Mouse (Mus musculus) adrenal gland, adult 10 weeks (tissue): ENCODE results near the gene D930007J09Rik. TPM values are rescaled to one million over a fixed set of nuclear protein-coding genes. Genes with fewer than 3 reads are reported as not detected.

ENCODE experiments used
- polyA plus RNA-seq: library from polyadenylated mRNA; stranded (reverse); fragments of 350-450 nt; fragmentation: Illumina TruSeq; extraction: RNeasy Lipid Tissue Mini Kit (QIAGEN cat#74804); gene quantifications from one replicate; pipeline ENCODE4 v1.2.3, GENCODE M21; 2014; ENCODE audit warnings: low read depth, low replicate concordance

The D930007J09Rik gene
- not detected for polyA plus RNA-seq

DNA sequence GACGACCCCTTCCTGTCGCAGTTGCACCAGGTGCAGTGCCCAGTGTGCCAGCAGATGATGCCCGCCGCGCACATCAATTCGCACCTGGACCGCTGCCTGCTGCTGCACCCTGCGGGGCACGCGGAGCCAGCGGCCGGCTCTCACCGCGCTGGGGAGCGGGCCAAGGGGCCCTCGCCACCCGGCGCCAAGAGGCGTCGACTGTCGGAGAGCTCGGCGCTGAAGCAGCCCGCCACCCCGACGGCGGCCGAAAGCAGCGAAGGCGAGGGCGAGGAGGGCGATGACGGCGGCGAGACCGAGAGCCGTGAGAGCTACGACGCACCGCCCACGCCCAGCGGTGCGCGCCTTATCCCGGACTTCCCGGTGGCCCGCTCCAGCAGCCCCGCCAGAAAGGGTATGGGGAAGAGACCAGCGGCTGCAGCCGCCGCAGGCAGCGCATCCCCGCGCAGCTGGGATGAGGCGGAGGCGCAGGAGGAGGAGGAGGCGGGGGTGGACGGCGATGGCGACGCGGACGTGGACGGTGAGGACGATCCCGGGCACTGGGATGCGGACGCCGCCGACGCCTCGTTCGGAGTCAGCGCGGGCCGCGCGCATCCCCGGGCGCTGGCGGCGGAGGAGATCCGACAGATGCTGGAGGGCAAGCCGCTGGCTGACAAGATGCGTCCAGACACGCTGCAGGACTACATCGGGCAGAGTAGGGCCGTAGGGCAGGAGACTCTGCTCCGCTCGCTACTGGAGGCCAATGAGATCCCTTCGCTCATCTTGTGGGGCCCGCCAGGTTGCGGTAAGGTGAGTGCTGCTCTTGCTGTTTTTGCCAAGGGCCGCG is at the start of gene D930007J09Rik:
D930007J09Rik (minus strand) TSS at position 591 of the 823 bp plus-strand sequence.

DNA sequence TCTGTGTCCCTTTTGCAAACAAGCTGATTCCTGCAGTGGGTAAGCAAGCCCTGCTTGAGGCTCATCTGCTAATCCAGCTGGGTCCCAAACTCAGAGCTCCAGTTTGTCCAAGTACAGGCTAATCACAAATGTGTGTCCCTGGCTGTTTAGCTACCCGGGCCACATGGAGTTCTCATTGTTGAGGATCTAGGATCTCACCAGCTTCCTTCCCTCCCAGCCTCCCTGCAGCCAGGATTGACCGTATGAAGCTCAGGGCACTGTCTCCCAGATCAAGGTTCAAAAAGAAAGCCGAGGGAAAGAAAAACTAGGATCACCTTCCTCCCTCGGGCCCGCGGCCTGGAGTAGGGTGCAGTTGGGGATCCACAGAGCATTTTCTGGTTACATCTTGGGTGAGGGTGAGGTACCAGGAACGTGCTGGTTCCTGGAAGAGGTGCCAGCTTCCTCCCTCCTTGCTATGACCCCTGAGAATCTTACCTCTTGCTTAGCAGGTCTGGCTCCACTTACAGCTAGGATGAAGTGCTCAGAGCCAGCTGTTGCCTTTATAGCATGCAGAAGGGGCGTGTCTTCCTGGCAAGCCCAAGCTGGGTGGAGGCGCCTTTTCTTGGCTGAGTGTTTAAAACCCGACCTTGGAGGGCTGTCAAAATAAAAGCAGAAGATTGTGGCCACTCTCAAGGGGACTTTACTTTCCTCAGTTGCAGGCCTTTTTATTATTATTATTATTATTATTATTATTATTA is 48.2 kb upstream of the D930007J09Rik start, which contains the start of gene Serpinb1a:
Serpinb1a (minus strand) TSS at position 518 of the 737 bp plus-strand sequence.

DNA sequence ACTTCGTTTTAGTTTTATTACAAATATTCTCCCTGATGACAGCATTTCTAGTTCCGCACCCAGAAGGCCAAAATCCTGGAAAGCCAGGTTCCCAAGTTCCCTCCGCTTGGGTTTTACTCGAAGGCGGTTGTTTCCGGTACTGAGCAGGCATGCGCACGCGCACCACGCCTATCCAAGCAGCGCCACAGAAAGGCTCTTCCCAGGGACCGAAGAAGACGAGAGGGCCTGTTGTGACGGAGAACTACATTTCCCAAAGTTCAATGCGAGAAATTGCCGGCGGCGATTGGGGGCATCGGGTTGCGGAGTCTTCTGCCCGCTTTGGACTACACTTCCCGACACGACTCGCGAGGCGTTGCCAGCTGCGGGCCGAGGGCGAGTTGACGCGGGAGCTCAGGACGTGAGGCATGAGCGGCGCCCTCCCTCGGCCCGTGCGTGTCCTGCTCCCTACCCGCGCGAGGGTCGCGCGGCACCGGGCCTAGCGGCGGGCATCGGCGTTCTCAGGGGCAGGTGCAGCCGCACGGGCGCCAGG is 892 bp downstream of the D930007J09Rik start, which contains the start of gene Wrnip1:
Wrnip1 (plus strand) TSS at position 346 of the 529 bp plus-strand sequence.

DNA sequence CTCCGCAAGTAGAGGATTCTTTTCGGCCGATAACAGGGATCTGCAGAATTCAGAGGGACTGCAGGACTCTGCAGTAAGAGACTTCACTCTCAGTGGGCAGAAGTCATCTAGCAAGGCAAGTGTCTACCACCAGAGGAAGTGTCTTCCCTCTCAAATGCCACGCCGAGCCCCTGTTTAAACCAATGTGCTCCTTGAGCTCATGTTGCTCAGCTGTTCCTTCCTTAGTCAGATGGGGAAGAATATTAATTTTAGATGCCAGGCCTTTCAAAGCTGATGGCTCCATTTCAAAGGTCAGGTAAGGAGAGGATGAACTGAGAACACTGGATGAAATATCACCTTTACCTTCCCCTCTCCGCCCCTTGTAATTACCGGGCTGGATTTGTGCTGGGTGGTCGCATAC is 18.8 kb downstream of the D930007J09Rik start, which contains the start of gene Mylk4:
Mylk4 (minus strand) TSS at position 139 of the 400 bp plus-strand sequence.

Other genes with a start within 250 kb of the D930007J09Rik start
- 4.3 TPM for gene Mylk4, start 18.9 kb downstream of the D930007J09Rik start, polyA plus RNA-seq
- 34.1 TPM for gene Wrnip1, start 811 bp downstream of the D930007J09Rik start, polyA plus RNA-seq
- 268 TPM for gene Serpinb1a, start 48.3 kb upstream of the D930007J09Rik start, polyA plus RNA-seq
- gene Serpinb1c, start 95.4 kb upstream of the D930007J09Rik start, polyA plus RNA-seq = not detected
- gene Serpinb6b, start 162.4 kb upstream of the D930007J09Rik start, polyA plus RNA-seq = 192 TPM
- 128 TPM for gene Serpinb9, start 200.4 kb upstream of the D930007J09Rik start, polyA plus RNA-seq
- gene Serpinb9b, start 224.6 kb upstream of the D930007J09Rik start, polyA plus RNA-seq = 0.58 TPM